Mouse (Mus musculus) brain, embryonic 14.5 days (tissue): ENCODE results near the gene Adgrg5.

Source experiments
- CTCF ChIP-seq: fragments of 200-500 bp; IDR thresholded peaks from 2 replicates; pipeline ENCODE4 v1.5.1; 2012; ENCODE audit warnings: inconsistent platforms, mild to moderate bottlenecking, moderate library complexity, borderline replicate concordance; ENCODE audit not compliant: insufficient read depth, insufficient read length; ENCODE audit errors: extremely low read depth
- POLR2A ChIP-seq: fragments of 200-500 bp; IDR thresholded peaks from 2 replicates; pipeline ENCODE4 v1.6.1; 2012; ENCODE audit warnings: mild to moderate bottlenecking, inconsistent platforms, borderline replicate concordance; ENCODE audit not compliant: poor library complexity, insufficient read depth, insufficient read length, severe bottlenecking; ENCODE audit errors: extremely low read depth

- TF ChIP-seq POLR2A (no peak), CTCF (no peak)
Observed at GRCm38 (mm10) chr8:94991454-94991994, 68.0 kb downstream of the Adgrg5 start.
